12 mouse cellular contexts compared by ENCODE assay signal in the genomic region with DNA sequence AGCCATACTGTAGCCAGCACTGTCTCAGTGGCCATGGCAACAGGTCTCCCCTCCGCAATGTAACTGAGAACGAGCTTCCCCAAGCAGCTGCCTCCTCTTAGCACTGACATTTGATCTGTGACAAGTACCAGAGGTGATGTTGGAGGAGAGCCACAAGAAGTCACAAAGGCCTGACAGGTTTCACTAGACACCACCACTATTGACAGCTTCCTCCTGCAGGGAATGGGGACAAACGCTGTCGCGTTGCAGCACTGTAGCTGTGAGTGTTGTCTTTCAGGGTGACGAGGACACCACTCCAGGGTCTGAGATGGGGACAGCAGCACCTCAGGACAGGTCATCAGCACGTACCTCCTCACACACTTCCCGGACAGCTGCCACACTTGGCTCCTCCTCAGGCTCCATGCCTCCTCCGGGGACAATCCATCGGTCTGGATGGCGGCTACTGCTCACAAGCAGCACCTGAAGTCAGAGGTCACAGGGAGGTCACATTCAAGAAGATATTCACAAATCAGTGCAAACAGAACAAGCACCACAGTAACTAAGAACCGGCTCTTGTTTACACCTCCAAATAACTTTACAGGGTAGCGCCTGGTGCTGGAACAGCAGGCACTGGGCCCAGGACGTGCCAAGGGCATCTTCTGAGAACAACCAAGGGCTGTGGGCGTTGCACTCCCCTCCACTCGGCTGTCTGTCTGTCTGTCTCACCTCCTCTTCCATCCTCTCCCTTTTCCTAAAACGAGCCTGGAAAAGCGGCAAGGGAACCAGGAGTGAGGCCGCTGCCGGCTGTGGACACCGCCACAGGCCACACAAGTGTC. TPM values are rescaled to one million over a fixed set of nuclear protein-coding genes. Genes with fewer than 3 reads are reported as not detected.
A peak's percentile ranks its signal among the peaks of the same experiment; 100 is the strongest.
DNase-seq lines count a peak whose midpoint lies in the region; ATAC-seq and TF ChIP-seq lines count a peak whose summit lies in the region.
"Had no signal": no experiment of that assay in that cellular context is flagged by ENCODE, and none has a peak within 500 bp of the region (broad histone marks: within the 10 kb centered on the region; RNA-seq: fewer than 3 reads in every experiment).

No protein-coding gene starts in this region.

- 0 out of 2 replicates have a peak, but pooled peaks have one; percentile 25 for ATAC-seq in embryonic facial prominence, embryonic 11.5 days (replicated peaks; ENCODE audit: insufficient number of reproducible peaks, low FRiP score, low TSS enrichment, low read depth)
- peak; percentile 53 for ATAC-seq in kidney, postnatal 0 days (replicated peaks; ENCODE audit: low FRiP score, low read depth)
- peak; percentile 52 for ATAC-seq in heart, embryonic 13.5 days (ENCODE audit: extremely low read depth, insufficient number of reproducible peaks, low FRiP score, low TSS enrichment)
- ATAC-seq in forebrain, embryonic 13.5 days, result no peak
- no peak for ATAC-seq in liver, postnatal 0 days

- DNase-seq in embryonic facial prominence, embryonic 11.5 days (ENCODE audit: low spot score), result no peak
- no peak for DNase-seq in embryonic facial prominence, embryonic 10.5 days (ENCODE audit: low spot score)
- DNase-seq in kidney, postnatal 0 days (ENCODE audit: low spot score), result peak; percentile 76
- DNase-seq in kidney, postnatal 4 days, result no peak
- no peak for DNase-seq in liver, postnatal 0 days
- DNase-seq: adrenal gland, postnatal 14 days; liver, embryonic 13.5 days; right cerebral cortex, postnatal 14 days had no signal

- H3K36me3 ChIP-seq in embryonic facial prominence, embryonic 11.5 days (replicated peaks; ENCODE audit: control insufficient read depth, insufficient read depth, low read depth, low read length), result peaks cover 16% of the 10 kb centered on the region
- H3K36me3 ChIP-seq in embryonic facial prominence, embryonic 10.5 days (replicated peaks), result peaks cover 57% of the 10 kb centered on the region
- peaks cover 26% of the 10 kb centered on the region for H3K36me3 ChIP-seq in kidney, postnatal 0 days (ENCODE audit: insufficient read depth, low read length)
- peaks cover 55% of the 10 kb centered on the region for H3K36me3 ChIP-seq in E14TG2a.4 (ENCODE audit: insufficient read depth, low read length)
- peaks cover 48% of the 10 kb centered on the region for H3K36me3 ChIP-seq in heart, embryonic 13.5 days
- H3K36me3 ChIP-seq in forebrain, embryonic 13.5 days (ENCODE audit: poor library complexity, severe bottlenecking), result peaks cover 48% of the 10 kb centered on the region
- peaks cover 29% of the 10 kb centered on the region for H3K36me3 ChIP-seq in liver, postnatal 0 days (replicated peaks; ENCODE audit: insufficient read depth, low read length)

- TF ChIP-seq CTCF in kidney, postnatal 0 days (IDR thresholded peaks at IDR 0.05; ENCODE audit: low read depth), result no peak
- TF ChIP-seq CTCF in E14TG2a.4 (conservative IDR thresholded peaks at IDR 0.05; ENCODE audit: low read length), result no peak
- no peak for TF ChIP-seq CTCF in liver, postnatal 0 days (IDR thresholded peaks at IDR 0.05; ENCODE audit: low read depth)

- H3K4me1 ChIP-seq in embryonic facial prominence, embryonic 11.5 days (ENCODE audit: control insufficient read depth, insufficient read depth, low read length), result no peaks in the 10 kb centered on the region
- H3K4me1 ChIP-seq in embryonic facial prominence, embryonic 10.5 days, result peaks cover 35% of the 10 kb centered on the region
- 0 out of 2 replicates have a peak, but pooled peaks cover 11% of the 10 kb centered on the region for H3K4me1 ChIP-seq in kidney, postnatal 0 days (replicated peaks; ENCODE audit: insufficient read depth, low read length)
- H3K4me1 ChIP-seq in E14TG2a.4 (replicated peaks; ENCODE audit: low read depth, low read length), result peaks cover 84% of the 10 kb centered on the region
- peaks cover 82% of the 10 kb centered on the region for H3K4me1 ChIP-seq in heart, embryonic 13.5 days
- H3K4me1 ChIP-seq in forebrain, embryonic 13.5 days, result peaks cover 20% of the 10 kb centered on the region
- H3K4me1 ChIP-seq in liver, postnatal 0 days (ENCODE audit: insufficient read depth), result no peaks in the 10 kb centered on the region

- H3K4me2 ChIP-seq in embryonic facial prominence, embryonic 11.5 days (ENCODE audit: low read depth, low read length), result no peak overlapping the region
- no peak overlapping the region for H3K4me2 ChIP-seq in kidney, postnatal 0 days (ENCODE audit: low read length)
- H3K4me2 ChIP-seq in heart, embryonic 13.5 days, result peak overlapping the region; percentile 33
- H3K4me2 ChIP-seq in forebrain, embryonic 13.5 days, result no peak overlapping the region
- no peak overlapping the region for H3K4me2 ChIP-seq in liver, postnatal 0 days (ENCODE audit: low read depth, low read length)
- H3K4me2 ChIP-seq: liver, embryonic 13.5 days had no signal

- no peak for TF ChIP-seq EP300 in liver, postnatal 0 days (IDR thresholded peaks at IDR 0.05; ENCODE audit: low read depth)

- WGBS in embryonic facial prominence, embryonic 11.5 days, result 80% methylated on average over 21 of the region's 21 CpGs
- WGBS in embryonic facial prominence, embryonic 10.5 days, result 82% methylated on average over 21 of the region's 21 CpGs
- 55% methylated on average over 21 of the region's 21 CpGs for WGBS in kidney, postnatal 0 days
- WGBS in heart, embryonic 13.5 days, result 42% methylated on average over 21 of the region's 21 CpGs
- 89% methylated on average over 21 of the region's 21 CpGs for WGBS in forebrain, embryonic 13.5 days
- 84% methylated on average over 21 of the region's 21 CpGs for WGBS in liver, postnatal 0 days (ENCODE audit: insufficient replicate concordance)

- H3K27me3 ChIP-seq in embryonic facial prominence, embryonic 11.5 days (ENCODE audit: control insufficient read depth, insufficient read depth, low read length), result no peaks in the 10 kb centered on the region
- H3K27me3 ChIP-seq in embryonic facial prominence, embryonic 10.5 days (replicated peaks; ENCODE audit: low read depth, poor library complexity, severe bottlenecking), result no peaks in the 10 kb centered on the region
- no peaks in the 10 kb centered on the region for H3K27me3 ChIP-seq in kidney, postnatal 0 days (ENCODE audit: insufficient read depth, low read length)
- H3K27me3 ChIP-seq in E14TG2a.4 (ENCODE audit: insufficient read depth, low read length), result no peaks in the 10 kb centered on the region
- no peaks in the 10 kb centered on the region for H3K27me3 ChIP-seq in heart, embryonic 13.5 days (replicated peaks)
- H3K27me3 ChIP-seq in forebrain, embryonic 13.5 days, result no peaks in the 10 kb centered on the region
- no peaks in the 10 kb centered on the region for H3K27me3 ChIP-seq in liver, postnatal 0 days (ENCODE audit: insufficient read depth, low read length)
- H3K27me3 ChIP-seq: liver, embryonic 13.5 days had no signal

- H3K27ac ChIP-seq in embryonic facial prominence, embryonic 11.5 days (replicated peaks; ENCODE audit: low read depth, low read length), result no peak overlapping the region
- no peak overlapping the region for H3K27ac ChIP-seq in embryonic facial prominence, embryonic 10.5 days (replicated peaks)
- no peak overlapping the region for H3K27ac ChIP-seq in kidney, postnatal 0 days
- peak overlapping the region; percentile 92 for H3K27ac ChIP-seq in heart, embryonic 13.5 days (replicated peaks)
- H3K27ac ChIP-seq in forebrain, embryonic 13.5 days, result no peak overlapping the region
- H3K27ac ChIP-seq in liver, postnatal 0 days (ENCODE audit: low read depth), result no peak overlapping the region
- H3K27ac ChIP-seq: liver, embryonic 13.5 days; midbrain, embryonic 10.5 days had no signal

- H3K9ac ChIP-seq in embryonic facial prominence, embryonic 11.5 days (replicated peaks; ENCODE audit: low read length), result no peak overlapping the region
- H3K9ac ChIP-seq in kidney, postnatal 0 days (ENCODE audit: low read depth, low read length), result no peak overlapping the region
- H3K9ac ChIP-seq in heart, embryonic 13.5 days, result peak overlapping the region; percentile 66
- H3K9ac ChIP-seq in forebrain, embryonic 13.5 days, result no peak overlapping the region
- H3K9ac ChIP-seq in liver, postnatal 0 days (replicated peaks), result no peak overlapping the region
- H3K9ac ChIP-seq: liver, embryonic 13.5 days had no signal

- H3K9me3 ChIP-seq in embryonic facial prominence, embryonic 11.5 days (replicated peaks; ENCODE audit: control insufficient read depth, low read length), result no peaks in the 10 kb centered on the region
- no peaks in the 10 kb centered on the region for H3K9me3 ChIP-seq in embryonic facial prominence, embryonic 10.5 days
- no peaks in the 10 kb centered on the region for H3K9me3 ChIP-seq in kidney, postnatal 0 days (replicated peaks; ENCODE audit: low read length)
- H3K9me3 ChIP-seq in E14TG2a.4 (ENCODE audit: low read length), result no peaks in the 10 kb centered on the region
- H3K9me3 ChIP-seq in heart, embryonic 13.5 days, result no peaks in the 10 kb centered on the region
- no peaks in the 10 kb centered on the region for H3K9me3 ChIP-seq in forebrain, embryonic 13.5 days (replicated peaks)
- no peaks in the 10 kb centered on the region for H3K9me3 ChIP-seq in liver, postnatal 0 days (ENCODE audit: low read length)
- H3K9me3 ChIP-seq: liver, embryonic 13.5 days; midbrain, embryonic 10.5 days had no signal

- no peak overlapping the region for H3K4me3 ChIP-seq in embryonic facial prominence, embryonic 11.5 days (ENCODE audit: low read depth, low read length)
- no peak overlapping the region for H3K4me3 ChIP-seq in embryonic facial prominence, embryonic 10.5 days
- no peak overlapping the region for H3K4me3 ChIP-seq in kidney, postnatal 0 days (replicated peaks; ENCODE audit: low read depth, low read length)
- peak overlapping the region; percentile 32; the same call in 1 of the 2 replicates for H3K4me3 ChIP-seq in E14TG2a.4 (replicated peaks; ENCODE audit: low read length)
- H3K4me3 ChIP-seq in heart, embryonic 13.5 days, result 0 out of 2 replicates have a peak overlapping the region, but pooled peaks have one; percentile 3
- H3K4me3 ChIP-seq in forebrain, embryonic 13.5 days, result no peak overlapping the region
- no peak overlapping the region for H3K4me3 ChIP-seq in liver, postnatal 0 days (ENCODE audit: low read depth, low read length)
- H3K4me3 ChIP-seq: liver, embryonic 13.5 days; midbrain, embryonic 10.5 days had no signal

RNA-seq across cellular contexts. Expression of gene Nudt3, which starts 26.7 kb away (rescaled TPM):
- 37.2 and 37.3 TPM in 2 replicates for polyA plus RNA-seq in embryonic facial prominence, embryonic 11.5 days (2014; fragmentation: Nextera tagmentation; extraction: Ambion mirVana)
- 85.5 and 87.8 TPM in 2 replicates for polyA plus RNA-seq in embryonic facial prominence, embryonic 10.5 days (2016; fragmentation: Nextera tagmentation; extraction: Ambion mirVana)
- polyA plus RNA-seq in kidney, postnatal 0 days (2015; fragmentation: Nextera tagmentation; extraction: Ambion mirVana), result 69.5 and 70.2 TPM in 2 replicates
- 98.8 and 108 TPM in 2 replicates for polyA plus RNA-seq in heart, embryonic 13.5 days (2015; fragmentation: Nextera tagmentation; extraction: Ambion mirVana)
- 191 and 196 TPM in 2 replicates for polyA plus RNA-seq in forebrain, embryonic 13.5 days (2015; fragmentation: Nextera tagmentation; extraction: Ambion mirVana)
- 17.9 and 20.2 TPM in 2 replicates for polyA plus RNA-seq in liver, postnatal 0 days (2015; fragmentation: Nextera tagmentation; extraction: Ambion mirVana)

RNA-seq across cellular contexts. Expression of gene AI413582, which starts 31.0 kb away (rescaled TPM):
- 13.3 and 16.7 TPM in 2 replicates for polyA plus RNA-seq in embryonic facial prominence, embryonic 11.5 days (2014; fragmentation: Nextera tagmentation; extraction: Ambion mirVana)
- 12.1 and 15.9 TPM in 2 replicates for polyA plus RNA-seq in embryonic facial prominence, embryonic 10.5 days (2016; fragmentation: Nextera tagmentation; extraction: Ambion mirVana)
- 34.5 and 35.6 TPM in 2 replicates for polyA plus RNA-seq in kidney, postnatal 0 days (2015; fragmentation: Nextera tagmentation; extraction: Ambion mirVana)
- polyA plus RNA-seq in heart, embryonic 13.5 days (2015; fragmentation: Nextera tagmentation; extraction: Ambion mirVana), result 16.0 and 18.3 TPM in 2 replicates
- polyA plus RNA-seq in forebrain, embryonic 13.5 days (2015; fragmentation: Nextera tagmentation; extraction: Ambion mirVana), result 22.2 and 25.2 TPM in 2 replicates
- 15.0 and 16.7 TPM in 2 replicates for polyA plus RNA-seq in liver, postnatal 0 days (2015; fragmentation: Nextera tagmentation; extraction: Ambion mirVana)

RNA-seq across cellular contexts. Expression of gene RPS10-NUDT3, which starts 38.4 kb away (rescaled TPM):
- polyA plus RNA-seq in embryonic facial prominence, embryonic 11.5 days (2014; fragmentation: Nextera tagmentation; extraction: Ambion mirVana), result not detected in 2 replicates
- polyA plus RNA-seq in embryonic facial prominence, embryonic 10.5 days (2016; fragmentation: Nextera tagmentation; extraction: Ambion mirVana), result not detected in 2 replicates
- not detected in 2 replicates for polyA plus RNA-seq in kidney, postnatal 0 days (2015; fragmentation: Nextera tagmentation; extraction: Ambion mirVana)
- not detected in 2 replicates for polyA plus RNA-seq in heart, embryonic 13.5 days (2015; fragmentation: Nextera tagmentation; extraction: Ambion mirVana)
- polyA plus RNA-seq in forebrain, embryonic 13.5 days (2015; fragmentation: Nextera tagmentation; extraction: Ambion mirVana), result not detected in 2 replicates
- not detected in 2 replicates for polyA plus RNA-seq in liver, postnatal 0 days (2015; fragmentation: Nextera tagmentation; extraction: Ambion mirVana)
- polyA plus RNA-seq: liver, embryonic 13.5 days; midbrain, embryonic 10.5 days had no signal

RNA-seq across cellular contexts. Expression of gene Rps10, which starts 39.9 kb away (rescaled TPM):
- 919 and 920 TPM in 2 replicates for polyA plus RNA-seq in embryonic facial prominence, embryonic 11.5 days (2014; fragmentation: Nextera tagmentation; extraction: Ambion mirVana)
- 906 and 913 TPM in 2 replicates for polyA plus RNA-seq in embryonic facial prominence, embryonic 10.5 days (2016; fragmentation: Nextera tagmentation; extraction: Ambion mirVana)
- polyA plus RNA-seq in kidney, postnatal 0 days (2015; fragmentation: Nextera tagmentation; extraction: Ambion mirVana), result 1,042 and 1,140 TPM in 2 replicates
- 600 and 606 TPM in 2 replicates for polyA plus RNA-seq in heart, embryonic 13.5 days (2015; fragmentation: Nextera tagmentation; extraction: Ambion mirVana)
- polyA plus RNA-seq in forebrain, embryonic 13.5 days (2015; fragmentation: Nextera tagmentation; extraction: Ambion mirVana), result 659 and 777 TPM in 2 replicates
- polyA plus RNA-seq in liver, postnatal 0 days (2015; fragmentation: Nextera tagmentation; extraction: Ambion mirVana), result 523 and 535 TPM in 2 replicates

RNA-seq across cellular contexts. Expression of gene Hmga1, which starts 40.3 kb away (rescaled TPM):
- polyA plus RNA-seq in embryonic facial prominence, embryonic 11.5 days (2014; fragmentation: Nextera tagmentation; extraction: Ambion mirVana), result 415 and 428 TPM in 2 replicates
- 819 and 896 TPM in 2 replicates for polyA plus RNA-seq in embryonic facial prominence, embryonic 10.5 days (2016; fragmentation: Nextera tagmentation; extraction: Ambion mirVana)
- polyA plus RNA-seq in kidney, postnatal 0 days (2015; fragmentation: Nextera tagmentation; extraction: Ambion mirVana), result 131 and 136 TPM in 2 replicates
- 153 and 160 TPM in 2 replicates for polyA plus RNA-seq in heart, embryonic 13.5 days (2015; fragmentation: Nextera tagmentation; extraction: Ambion mirVana)
- polyA plus RNA-seq in forebrain, embryonic 13.5 days (2015; fragmentation: Nextera tagmentation; extraction: Ambion mirVana), result 147 and 165 TPM in 2 replicates
- 64.0 and 64.9 TPM in 2 replicates for polyA plus RNA-seq in liver, postnatal 0 days (2015; fragmentation: Nextera tagmentation; extraction: Ambion mirVana)

Comparison
In these comparisons a context has a peak if more than half of its experiments do, and no peak if none do; other contexts are left out.
1. ATAC-seq: peak in embryonic facial prominence, embryonic 11.5 days (single experiment), kidney, postnatal 0 days (single experiment) and heart, embryonic 13.5 days (single experiment); none in forebrain, embryonic 13.5 days (single experiment) and liver, postnatal 0 days (single experiment).
2. H3K4me3 ChIP-seq: peak in E14TG2a.4 (single experiment) and heart, embryonic 13.5 days (single experiment); none in embryonic facial prominence, embryonic 11.5 days (single experiment), embryonic facial prominence, embryonic 10.5 days (single experiment), kidney, postnatal 0 days (single experiment), forebrain, embryonic 13.5 days (single experiment) and liver, postnatal 0 days (single experiment).